Mouse (Mus musculus): Measurements from ENCODE around the gene Fgfr2.

DNA sequence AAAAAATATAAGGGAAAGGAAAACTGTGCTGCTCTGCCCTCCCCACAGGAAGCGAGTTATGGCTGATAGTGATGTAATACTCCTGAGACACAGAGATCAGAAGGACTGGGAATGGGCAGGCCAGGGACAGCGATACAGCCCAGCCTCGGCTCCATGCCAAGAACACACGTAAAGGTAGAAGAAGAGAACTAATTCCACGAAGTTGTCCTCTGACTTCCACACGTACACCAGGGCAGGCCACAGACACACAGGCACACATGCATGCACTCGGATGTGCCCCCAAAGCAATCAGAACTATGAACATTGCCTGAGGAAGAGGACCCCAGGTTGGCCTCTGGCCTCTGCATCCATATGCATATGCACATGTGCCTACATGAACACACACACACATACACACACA is 318.7 kb downstream of the Fgfr2 start:
- no peak for TF ChIP-seq CTCF (IDR thresholded peaks at IDR 0.05; ENCODE audit: low read depth)
- TF ChIP-seq EP300 (IDR thresholded peaks at IDR 0.05; ENCODE audit: low read depth) = no peak

Measured in liver, postnatal 0 days (tissue).